Mouse (Mus musculus) MEL (cell line): ENCODE results near the gene Cpsf4l. TPM values are rescaled to one million over a fixed set of nuclear protein-coding genes. Genes with fewer than 3 reads are reported as not detected.

Experiments
- DNase-seq: peaks from one replicate; pipeline ENCODE4 v3.0.0; 2011; ENCODE audit warnings: low read depth, low spot score
- H3K27ac ChIP-seq: 2 replicates; pipeline ENCODE4 v1.5.1; 2012; ENCODE audit warnings: low read depth, mild to moderate bottlenecking, control low read depth, low read length, moderate library complexity; ENCODE audit not compliant: control insufficient read depth
- H3K27me3 ChIP-seq, 2 experiments: fragments of 150-350 bp in 1 of 2; sonication (generic) in 1 of 2; 2 replicates each; pipeline ENCODE4 v1.6.1; 2012; ENCODE audit warnings: low read length in 2 of 2, mild to moderate bottlenecking in 2 of 2, improper control_type of control experiment in 1 of 2, moderate library complexity in 1 of 2; ENCODE audit not compliant: insufficient read depth in 2 of 2, control insufficient read depth in 1 of 2
- H3K36me3 ChIP-seq, 2 experiments: 2 replicates each; pipeline ENCODE4 v1.6.1; 2012 to 2014; ENCODE audit warnings: low read length in 2 of 2, improper control_type of control experiment in 1 of 2, inconsistent platforms in 1 of 2, mild to moderate bottlenecking in 1 of 2; ENCODE audit not compliant: insufficient read depth in 2 of 2, control insufficient read depth in 1 of 2
- H3K4me1 ChIP-seq, 2 experiments: fragments of 150-350 bp in 1 of 2; sonication (generic) in 1 of 2; 2 replicates each; pipeline ENCODE4 v1.6.1; 2012; ENCODE audit warnings: low read length in 2 of 2, improper control_type of control experiment in 1 of 2, mild to moderate bottlenecking in 1 of 2; ENCODE audit not compliant: insufficient read depth in 2 of 2, control insufficient read depth in 1 of 2
- H3K4me3 ChIP-seq, 2 experiments: fragments of 150-350 bp in 1 of 2; sonication (generic) in 1 of 2; 2 replicates each; pipeline ENCODE4 v1.5.1; 2012; ENCODE audit warnings: low read depth in 2 of 2, low read length in 2 of 2, mild to moderate bottlenecking in 2 of 2, moderate library complexity in 2 of 2, control low read depth in 1 of 2, improper control_type of control experiment in 1 of 2; ENCODE audit not compliant: control insufficient read depth in 1 of 2, insufficient read depth in 1 of 2
- H3K79me2 ChIP-seq: 2 replicates; pipeline ENCODE4 v1.6.1; 2012; ENCODE audit warnings: mild to moderate bottlenecking, low read length, moderate library complexity; ENCODE audit not compliant: control insufficient read depth, poor library complexity, insufficient read depth
- H3K9ac ChIP-seq: 2 replicates; pipeline ENCODE4 v1.6.1; 2012; ENCODE audit warnings: low read depth, mild to moderate bottlenecking, control low read depth, low read length, moderate library complexity; ENCODE audit not compliant: control insufficient read depth, poor library complexity, severe bottlenecking
- H3K9me3 ChIP-seq: fragments of 150-350 bp; sonication (generic); replicated peaks from 2 replicates; pipeline ENCODE4 v1.6.1; 2012; ENCODE audit warnings: mild to moderate bottlenecking, low read length, improper control_type of control experiment, moderate library complexity; ENCODE audit not compliant: insufficient read depth
- BHLHE40 ChIP-seq: IDR thresholded peaks from 2 replicates; pipeline ENCODE4 v1.6.1; 2012; ENCODE audit warnings: low read depth, mild to moderate bottlenecking, inconsistent platforms, low read length, improper control_type of control experiment, borderline replicate concordance
- CHD2 ChIP-seq: IDR thresholded peaks from 2 replicates; pipeline ENCODE4 v1.6.1; 2011; ENCODE audit warnings: low read length, improper control_type of control experiment
- CTCF ChIP-seq, 3 experiments: IDR thresholded peaks in 2 of 3; conservative IDR thresholded peaks in 1 of 3; 2 replicates each; pipeline ENCODE4 v1.5.1; 2011 to 2012; ENCODE audit warnings: low read length in 3 of 3, low read depth in 2 of 3, mild to moderate bottlenecking in 2 of 3, improper control_type of control experiment in 1 of 3, inconsistent platforms in 1 of 3, mixed read lengths in 1 of 3, moderate library complexity in 1 of 3; ENCODE audit not compliant: control insufficient read depth in 1 of 3, insufficient read depth in 1 of 3, poor library complexity in 1 of 3, severe bottlenecking in 1 of 3
- EP300 ChIP-seq, 2 experiments: IDR thresholded peaks; 2 replicates each; pipeline ENCODE4 v1.6.1; 2011; ENCODE audit warnings: improper control_type of control experiment in 2 of 2, low read length in 2 of 2, low read depth in 1 of 2, mild to moderate bottlenecking in 1 of 2
- ETS1 ChIP-seq: IDR thresholded peaks from 2 replicates; pipeline ENCODE4 v1.6.1; 2012; ENCODE audit warnings: low read depth, mild to moderate bottlenecking, inconsistent platforms, low read length, improper control_type of control experiment, moderate library complexity
- MAX ChIP-seq: IDR thresholded peaks from 2 replicates; pipeline ENCODE4 v1.6.1; 2011; ENCODE audit warnings: low read length, improper control_type of control experiment
- MAZ ChIP-seq: IDR thresholded peaks from 2 replicates; pipeline ENCODE4 v1.6.1; 2012; ENCODE audit warnings: low read depth, mild to moderate bottlenecking, inconsistent platforms, low read length, improper control_type of control experiment
- MEF2A ChIP-seq: IDR thresholded peaks from 2 replicates; pipeline ENCODE4 v1.6.1; 2014; ENCODE audit warnings: low read depth, mild to moderate bottlenecking, inconsistent platforms, low read length, improper control_type of control experiment; ENCODE audit not compliant: poor library complexity, insufficient replicate concordance, severe bottlenecking; ENCODE audit errors: extremely low read depth
- MXI1 ChIP-seq: IDR thresholded peaks from 2 replicates; pipeline ENCODE4 v1.6.1; 2011; ENCODE audit warnings: mild to moderate bottlenecking, low read depth, low read length, improper control_type of control experiment
- RAD21 ChIP-seq: IDR thresholded peaks from 2 replicates; pipeline ENCODE4 v1.6.1; 2011; ENCODE audit warnings: mild to moderate bottlenecking, low read depth, low read length, improper control_type of control experiment
- SIN3A ChIP-seq: IDR thresholded peaks from 2 replicates; pipeline ENCODE4 v1.6.1; 2012; ENCODE audit warnings: low read length, improper control_type of control experiment, inconsistent platforms
- SMC3 ChIP-seq: IDR thresholded peaks from 2 replicates; pipeline ENCODE4 v1.6.1; 2011; ENCODE audit warnings: low read depth, low read length, improper control_type of control experiment
- USF1 ChIP-seq: IDR thresholded peaks from 2 replicates; pipeline ENCODE4 v1.6.1; 2014; ENCODE audit warnings: low read depth, mild to moderate bottlenecking, inconsistent platforms, low read length, improper control_type of control experiment, moderate library complexity
- USF2 ChIP-seq, 2 experiments: IDR thresholded peaks; 2 replicates each; pipeline ENCODE4 v1.6.1; 2011 to 2012; ENCODE audit warnings: improper control_type of control experiment in 2 of 2, low read length in 2 of 2, borderline replicate concordance in 1 of 2, inconsistent platforms in 1 of 2, low read depth in 1 of 2, mild to moderate bottlenecking in 1 of 2; ENCODE audit not compliant: insufficient read depth in 1 of 2
- ZC3H11A ChIP-seq: IDR thresholded peaks from 2 replicates; pipeline ENCODE4 v1.6.1; 2012; ENCODE audit warnings: low read depth, mild to moderate bottlenecking, inconsistent platforms, low read length, improper control_type of control experiment
- polyA plus RNA-seq, 2 experiments: library from polyadenylated mRNA; stranded (reverse) in 1 of 2; unstranded in 1 of 2; fragments of >175 nt in 1 of 2; fragments of >200 nt in 1 of 2; gene quantifications; 2 replicates each; pipeline versions ENCODE4 v1.2.1 to v1.2.4; 2012; ENCODE audit warnings: low replicate concordance in 2 of 2, low read depth in 1 of 2; ENCODE audit not compliant: insufficient read length in 2 of 2, insufficient read depth in 1 of 2, missing spikeins in 1 of 2
- total RNA-seq: library from RNA; depleted of rRNA; stranded (reverse); fragments of 300-350 nt; gene quantifications from 2 replicates; pipeline ENCODE4 v1.2.3, GENCODE M21; 2012

The Cpsf4l gene
- total and polyA plus RNA-seq, 3 experiments, result 0.70 TPM; not detected in 2

DNA sequence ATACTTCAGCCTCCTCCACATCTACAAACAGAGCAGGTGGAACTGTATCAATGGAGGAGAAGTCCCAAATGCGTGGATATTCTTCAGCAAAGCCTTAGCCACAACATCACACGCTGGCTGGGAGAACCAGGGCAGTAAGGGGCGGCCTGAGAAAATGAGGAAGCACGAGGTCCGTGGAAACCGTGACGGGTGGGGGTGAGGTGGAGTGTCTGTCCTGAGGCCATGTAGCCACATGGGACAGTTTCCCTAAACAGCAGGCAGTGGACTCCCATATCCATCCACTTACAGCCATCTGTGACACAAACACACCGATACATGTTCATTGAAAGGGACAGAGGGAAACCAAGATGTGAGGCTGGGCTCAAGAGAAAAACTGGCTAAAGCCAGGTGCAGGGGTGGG, 28.1 kb upstream of the Cpsf4l start:
- TF ChIP-seq SIN3A (no peak), EP300 (IDR thresholded peaks at IDR 0.05; ENCODE audit: low read depth in 1 of 2, low read length in 2 of 2) (no peak), MAX (no peak), BHLHE40 (no peak), MEF2A (no peak), CTCF (IDR thresholded peaks at IDR 0.05 in 2 of 3, conservative IDR thresholded peaks at IDR 0.05 in 1 of 3; ENCODE audit: control insufficient read depth in 1 of 3, insufficient read depth in 1 of 3, low read depth in 2 of 3, low read length in 3 of 3, poor library complexity in 1 of 3, severe bottlenecking in 1 of 3) (no peak), RAD21 (no peak), ETS1 (no peak), SMC3 (no peak), ZC3H11A (no peak), CHD2 (no peak), USF1 (no peak), USF2 (IDR thresholded peaks at IDR 0.05; ENCODE audit: borderline replicate concordance in 1 of 2, insufficient read depth in 1 of 2, low read depth in 1 of 2, low read length in 2 of 2) (no peak)
- H3K9ac ChIP-seq, result no peak overlapping the region
- H3K4me1 ChIP-seq, result peaks cover 0 to 26% of the 10 kb centered on the region in 2 experiments; a peak in 3 of 4 replicates
- no peaks in the 10 kb centered on the region for H3K9me3 ChIP-seq
- peak; percentile 26 for DNase-seq
- no peak overlapping the region for H3K4me3 ChIP-seq
- peaks cover 29% of the 10 kb centered on the region for H3K79me2 ChIP-seq
- H3K27ac ChIP-seq, result no peak overlapping the region
- no peaks in the 10 kb centered on the region for H3K27me3 ChIP-seq
- H3K36me3 ChIP-seq, result peaks cover 7 to 12% of the 10 kb centered on the region in 2 experiments; a peak in 3 of 4 replicates

DNA sequence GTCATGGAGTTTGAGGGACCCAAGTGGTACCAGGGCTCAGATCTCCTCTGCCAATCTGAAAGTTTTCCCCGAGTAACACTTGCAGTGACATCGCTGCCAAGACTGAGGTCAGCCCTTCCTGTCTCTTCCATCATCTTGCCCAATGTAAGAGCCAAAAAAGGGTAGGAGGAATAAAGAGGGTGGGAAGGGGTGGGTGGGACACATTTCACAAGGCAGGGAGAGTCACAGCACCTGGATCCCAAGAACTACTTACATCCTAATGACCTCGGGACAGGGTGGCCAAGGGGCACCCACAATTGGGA, 27.7 kb upstream of the Cpsf4l start:
- Histone ChIP-seq H3K79me2 (peaks cover 29% of the 10 kb centered on the region), H3K9ac (no peak overlapping the region), H3K27me3 (no peaks in the 10 kb centered on the region), H3K36me3 (peaks cover 7 to 12% of the 10 kb centered on the region in 2 experiments; a peak in 3 of 4 replicates), H3K9me3 (no peaks in the 10 kb centered on the region), H3K4me3 (no peak overlapping the region), H3K4me1 (peaks cover 0 to 27% of the 10 kb centered on the region in 2 experiments; a peak in 3 of 4 replicates), H3K27ac (no peak overlapping the region)
- no peak for TF ChIP-seq BHLHE40
- no peak for DNase-seq

DNA sequence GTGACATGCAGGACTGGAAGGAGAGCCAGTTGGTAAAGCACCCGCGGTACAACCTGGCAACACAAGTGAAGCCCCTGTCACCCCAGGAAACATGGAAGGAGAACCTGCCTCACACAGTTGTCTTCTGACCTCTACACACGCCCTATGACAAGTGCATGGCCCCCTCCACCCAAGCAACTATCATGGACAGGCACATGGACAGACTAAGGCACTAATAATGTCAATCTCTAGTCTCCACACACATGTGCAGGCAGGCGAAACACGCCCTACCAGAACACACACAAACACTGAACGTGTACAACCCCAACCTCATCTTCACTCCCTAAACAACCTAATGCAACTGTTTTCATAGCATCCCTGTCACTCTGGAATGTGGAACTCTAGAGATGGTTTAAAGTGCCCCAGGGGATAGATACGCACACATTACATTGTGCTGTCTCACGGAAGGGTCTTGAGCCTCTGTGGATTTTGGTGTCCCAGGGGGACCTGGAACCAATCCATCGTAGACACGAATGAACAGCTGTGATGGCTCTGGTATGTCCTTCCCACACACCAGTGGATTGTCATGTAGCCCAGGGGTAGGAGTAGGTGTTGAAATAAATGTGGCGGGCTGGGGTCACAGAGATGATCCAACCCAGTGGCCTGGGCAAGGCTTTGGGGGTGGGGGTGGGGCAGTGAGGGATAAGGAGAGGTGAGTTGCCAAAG, 27.2 kb upstream of the Cpsf4l start:
- H3K4me1 ChIP-seq, result peaks cover 0 to 27% of the 10 kb centered on the region in 2 experiments; a peak in 3 of 4 replicates
- no peak for DNase-seq
- H3K79me2 ChIP-seq, result peaks cover 30% of the 10 kb centered on the region
- no peak overlapping the region for H3K27ac ChIP-seq
- H3K4me3 ChIP-seq, result no peak overlapping the region
- H3K36me3 ChIP-seq, result peaks cover 7 to 13% of the 10 kb centered on the region in 2 experiments; a peak in 3 of 4 replicates
- H3K27me3 ChIP-seq, result no peaks in the 10 kb centered on the region
- TF ChIP-seq MAZ (no peak), MXI1 (0 out of 2 replicates have a peak, but pooled peaks have one; percentile 22)
- H3K9ac ChIP-seq, result no peak overlapping the region
- H3K9me3 ChIP-seq, result no peaks in the 10 kb centered on the region
